ENCODE assay signal across 10 mouse cellular contexts in genomic region chr9:44497624-44498377, GRCm38 (mm10). TPM values are rescaled to one million over a fixed set of nuclear protein-coding genes. Genes with fewer than 3 reads are reported as not detected.
DNase-seq lines count a peak whose midpoint lies in the region; ATAC-seq and TF ChIP-seq lines count a peak whose summit lies in the region.
"Had no signal": no experiment of that assay in that cellular context is flagged by ENCODE, and none has a peak within 500 bp of the region (broad histone marks: within the 10 kb centered on the region; RNA-seq: fewer than 3 reads in every experiment).

No protein-coding gene starts in this region.

- 4% methylated on average over 11 of the region's 11 CpGs for WGBS in embryonic facial prominence, embryonic 15.5 days
- 5% methylated on average over 11 of the region's 11 CpGs for WGBS in hindbrain, embryonic 16.5 days
- WGBS in liver, embryonic 13.5 days (ENCODE audit: insufficient replicate concordance), result 3% methylated on average over 11 of the region's 11 CpGs

- 0 out of 2 replicates have a peak, but pooled peaks have one; percentile 12 for TF ChIP-seq EP300 in CH12.LX (IDR thresholded peaks at IDR 0.05; ENCODE audit: low read length)

- H3K27me3 ChIP-seq in CH12.LX (replicated peaks), result no peaks in the 10 kb centered on the region
- no peaks in the 10 kb centered on the region for H3K27me3 ChIP-seq in embryonic facial prominence, embryonic 15.5 days
- H3K27me3 ChIP-seq in hindbrain, embryonic 16.5 days (replicated peaks; ENCODE audit: control insufficient read depth, insufficient read depth, low read length), result no peaks in the 10 kb centered on the region
- H3K27me3 ChIP-seq in liver, embryonic 13.5 days, result peaks cover 38% of the 10 kb centered on the region
- no peaks in the 10 kb centered on the region for H3K27me3 ChIP-seq in splenic B cell, adult 2 months (ENCODE audit: control insufficient read depth, insufficient read depth, low read length, poor library complexity, severe bottlenecking)

- TF ChIP-seq RAD21 in CH12.LX (IDR thresholded peaks at IDR 0.05; ENCODE audit: low read depth, low read length), result no peak

- DNase-seq in cerebellum, adult 18-20 months, result peak; percentile 30 to 39
- DNase-seq in cerebellum, postnatal 4 days (ENCODE audit: low spot score in 2 of 2), result no peak
- DNase-seq in CH12.LX (ENCODE audit: extremely low read depth), result no peak
- DNase-seq in liver, embryonic 13.5 days, result no peak
- peak; percentile 60 for DNase-seq in splenic B cell, adult 2 months (ENCODE audit: low read depth, low spot score)
- DNase-seq in frontal cortex, postnatal 36 days (ENCODE audit: low spot score in 2 of 2), result no peak

- TF ChIP-seq POLR2A in CH12.LX (IDR thresholded peaks at IDR 0.05; ENCODE audit: low read depth, low read length), result no peak

- in situ Hi-C loops in CH12.LX (cut with MboI; ENCODE audit: low pct_ligation_motif_present, low pct_unique_long_range_greater_than_20kb, low sequenced_read_pairs), result loop anchor here (5.0 kb wide), 1 partner anchor 36 kb away; no protein-coding TSS in a partner anchor

- H3K9ac ChIP-seq in CH12.LX (ENCODE audit: insufficient read depth, low read depth), result no peak overlapping the region
- peak overlapping the region; percentile 47 for H3K9ac ChIP-seq in embryonic facial prominence, embryonic 15.5 days
- H3K9ac ChIP-seq in hindbrain, embryonic 16.5 days (ENCODE audit: low read depth, low read length), result peak overlapping the region; percentile 71
- peak overlapping the region; percentile 46; the same call in 1 of the 2 replicates for H3K9ac ChIP-seq in liver, embryonic 13.5 days

- no peak for ATAC-seq in embryonic facial prominence, embryonic 15.5 days (ENCODE audit: insufficient number of reproducible peaks, low FRiP score, low TSS enrichment, low read depth)
- 0 out of 2 replicates have a peak, but pooled peaks have one; percentile 0 for ATAC-seq in hindbrain, embryonic 16.5 days
- peak; percentile 33 for ATAC-seq in liver, embryonic 13.5 days (ENCODE audit: low read depth)

- H3K79me2 ChIP-seq in CH12.LX (replicated peaks; ENCODE audit: control insufficient read depth, extremely low read depth, insufficient read depth, poor library complexity, severe bottlenecking), result no peaks in the 10 kb centered on the region

- H3K9me3 ChIP-seq in CH12.LX (replicated peaks; ENCODE audit: low read length), result no peaks in the 10 kb centered on the region
- H3K9me3 ChIP-seq in embryonic facial prominence, embryonic 15.5 days (replicated peaks), result no peaks in the 10 kb centered on the region
- H3K9me3 ChIP-seq in hindbrain, embryonic 16.5 days (ENCODE audit: control insufficient read depth, low read length), result no peaks in the 10 kb centered on the region
- H3K9me3 ChIP-seq in liver, embryonic 13.5 days (replicated peaks), result no peaks in the 10 kb centered on the region

- dilution Hi-C loops in CH12.LX (cut with MboI; ENCODE audit: extremely low pct_ligation_motif_present, extremely low pct_unique_long_range_greater_than_20kb, low sequenced_read_pairs), result no loop called here

- peaks cover 3 to 26% of the 10 kb centered on the region in 2 experiments for H3K36me3 ChIP-seq in CH12.LX (replicated peaks in 1 of 2; ENCODE audit: control insufficient read depth in 1 of 2, insufficient read depth in 1 of 2, low read length in 1 of 2)
- peaks cover 7% of the 10 kb centered on the region for H3K36me3 ChIP-seq in embryonic facial prominence, embryonic 15.5 days
- no peaks in the 10 kb centered on the region for H3K36me3 ChIP-seq in hindbrain, embryonic 16.5 days (ENCODE audit: control insufficient read depth, insufficient read depth, low read length)
- H3K36me3 ChIP-seq in liver, embryonic 13.5 days, result no peaks in the 10 kb centered on the region
- peaks cover 3% of the 10 kb centered on the region for H3K36me3 ChIP-seq in splenic B cell, adult 2 months (ENCODE audit: control insufficient read depth, insufficient read depth, low read length, poor library complexity, severe bottlenecking)

- no peak overlapping the region for H3K4me3 ChIP-seq in CH12.LX (replicated peaks in 1 of 3; ENCODE audit: low read depth in 2 of 3, low read length in 2 of 3, poor library complexity in 1 of 3)
- peak overlapping the region; percentile 47 for H3K4me3 ChIP-seq in embryonic facial prominence, embryonic 15.5 days (replicated peaks)
- peak overlapping the region; percentile 45 for H3K4me3 ChIP-seq in hindbrain, embryonic 16.5 days (ENCODE audit: low read length)
- peak overlapping the region; percentile 44 for H3K4me3 ChIP-seq in liver, embryonic 13.5 days (replicated peaks)

- no peak overlapping the region for H3K27ac ChIP-seq in CH12.LX (ENCODE audit: insufficient read depth, low read depth)
- H3K27ac ChIP-seq in embryonic facial prominence, embryonic 15.5 days (replicated peaks), result peak overlapping the region; percentile 98
- H3K27ac ChIP-seq in hindbrain, embryonic 16.5 days (ENCODE audit: low read depth, low read length), result peak overlapping the region; percentile 85
- H3K27ac ChIP-seq in liver, embryonic 13.5 days, result peak overlapping the region; percentile 53

- peak overlapping the region; percentile 55 for H3K4me2 ChIP-seq in CH12.LX (ENCODE audit: insufficient read depth, low read depth, poor library complexity, severe bottlenecking)
- peak overlapping the region; percentile 86 for H3K4me2 ChIP-seq in embryonic facial prominence, embryonic 15.5 days (replicated peaks)
- peak overlapping the region; percentile 90 for H3K4me2 ChIP-seq in hindbrain, embryonic 16.5 days (ENCODE audit: low read length)
- peak overlapping the region; percentile 67 for H3K4me2 ChIP-seq in liver, embryonic 13.5 days

- H3K4me1 ChIP-seq in CH12.LX (ENCODE audit: control insufficient read depth in 1 of 2, insufficient read depth in 2 of 2), result peaks cover 70 to 95% of the 10 kb centered on the region in 2 experiments
- H3K4me1 ChIP-seq in embryonic facial prominence, embryonic 15.5 days, result peaks cover 98% of the 10 kb centered on the region
- peaks cover 79% of the 10 kb centered on the region for H3K4me1 ChIP-seq in hindbrain, embryonic 16.5 days (ENCODE audit: control insufficient read depth, insufficient read depth, low read depth, low read length)
- peaks cover 84% of the 10 kb centered on the region for H3K4me1 ChIP-seq in liver, embryonic 13.5 days (replicated peaks)

- TF ChIP-seq CTCF in CH12.LX (conservative IDR thresholded peaks at IDR 0.05 in 1 of 2, IDR thresholded peaks at IDR 0.05 in 1 of 2; ENCODE audit: low read depth in 2 of 2, low read length in 2 of 2), result no peak

TF ChIP-seq in CH12.LX, 34 proteins besides CTCF, POLR2A, EP300 and RAD21:
- no peak for TF ChIP-seq BHLHE40 (IDR thresholded peaks at IDR 0.05; ENCODE audit: low read depth, low read length)
- peak; percentile 37; the same call in 1 of the 2 replicates for TF ChIP-seq ELF1 (IDR thresholded peaks at IDR 0.05; ENCODE audit: low read depth, low read length)
- TF ChIP-seq USF2 (conservative IDR thresholded peaks at IDR 0.05; ENCODE audit: low read depth, low read length), result no peak
- peak; percentile 36; the same call in 1 of the 2 replicates for TF ChIP-seq IRF4 (IDR thresholded peaks at IDR 0.05; ENCODE audit: low read depth, low read length)

RNA-seq across cellular contexts. Expression of gene Bcl9l, which starts 15.2 kb away (rescaled TPM):
- total RNA-seq in CH12.LX (2012; rRNA removed), result 0.88 and 1.6 TPM in 2 replicates
- 0.08 and 0.67 TPM in 2 replicates for total RNA-seq in CH12.LX (2014; rRNA removed)
- polyA plus RNA-seq in CH12.LX (2012; ENCODE audit: insufficient read length, low read depth), result 6.2 and 7.5 TPM in 2 replicates
- 21.2 and 21.8 TPM in 2 replicates for polyA plus RNA-seq in embryonic facial prominence, embryonic 15.5 days (2015; fragmentation: Nextera tagmentation; extraction: Ambion mirVana)
- 9.7 and 11.1 TPM in 2 replicates for polyA plus RNA-seq in hindbrain, embryonic 16.5 days (2015; fragmentation: Nextera tagmentation; extraction: Ambion mirVana)
- 1.0 and 1.5 TPM in 2 replicates for polyA plus RNA-seq in liver, embryonic 13.5 days (2015; fragmentation: Nextera tagmentation; extraction: Ambion mirVana)

RNA-seq across cellular contexts. Expression of gene Upk2, which starts 43.0 kb away (rescaled TPM):
- total RNA-seq in CH12.LX (2012; rRNA removed) (not detected in 2 replicates), CH12.LX (2014; rRNA removed) (not detected in 2 replicates)
- not detected in 2 replicates for polyA plus RNA-seq in CH12.LX (2012; ENCODE audit: insufficient read length, low read depth)
- 2.1 and 3.3 TPM in 2 replicates for polyA plus RNA-seq in embryonic facial prominence, embryonic 15.5 days (2015; fragmentation: Nextera tagmentation; extraction: Ambion mirVana)
- polyA plus RNA-seq in hindbrain, embryonic 16.5 days (2015; fragmentation: Nextera tagmentation; extraction: Ambion mirVana), result not detected in 2 replicates
- not detected in 2 replicates for polyA plus RNA-seq in liver, embryonic 13.5 days (2015; fragmentation: Nextera tagmentation; extraction: Ambion mirVana)
- total RNA-seq: MEL had no signal
- polyA plus RNA-seq: large intestine, adult 2 months had no signal

RNA-seq across cellular contexts. Expression of gene Foxr1, which starts 56.9 kb away (rescaled TPM):
- total RNA-seq in CH12.LX (2012; rRNA removed) (0.08 and 0.21 TPM in 2 replicates), CH12.LX (2014; rRNA removed) (not detected in 2 replicates)
- polyA plus RNA-seq in CH12.LX (2012; ENCODE audit: insufficient read length, low read depth), result 1.4 and 1.5 TPM in 2 replicates
- not detected in 2 replicates for polyA plus RNA-seq in embryonic facial prominence, embryonic 15.5 days (2015; fragmentation: Nextera tagmentation; extraction: Ambion mirVana)
- polyA plus RNA-seq in hindbrain, embryonic 16.5 days (2015; fragmentation: Nextera tagmentation; extraction: Ambion mirVana), result not detected in 2 replicates
- not detected in 2 replicates for polyA plus RNA-seq in liver, embryonic 13.5 days (2015; fragmentation: Nextera tagmentation; extraction: Ambion mirVana)
- polyA plus RNA-seq: large intestine, adult 2 months had no signal

Comparison
In these comparisons a context has a peak if more than half of its experiments do, and no peak if none do; other contexts are left out.
1. DNase-seq: peak in cerebellum, adult 18-20 months (2 of 2) and splenic B cell, adult 2 months (single experiment); none in cerebellum, postnatal 4 days (0 of 2), CH12.LX (single experiment), liver, embryonic 13.5 days (single experiment) and frontal cortex, postnatal 36 days (0 of 2).
2. H3K4me3 ChIP-seq: peak in embryonic facial prominence, embryonic 15.5 days (single experiment), hindbrain, embryonic 16.5 days (single experiment) and liver, embryonic 13.5 days (single experiment); none in CH12.LX (0 of 3).
3. Peak in every context shown above with its lines, with median percentiles within 50 percentile points of each other: H3K4me2 ChIP-seq.